Comparison of ENCODE assay signal across 9 mouse cellular contexts in the genomic region with DNA sequence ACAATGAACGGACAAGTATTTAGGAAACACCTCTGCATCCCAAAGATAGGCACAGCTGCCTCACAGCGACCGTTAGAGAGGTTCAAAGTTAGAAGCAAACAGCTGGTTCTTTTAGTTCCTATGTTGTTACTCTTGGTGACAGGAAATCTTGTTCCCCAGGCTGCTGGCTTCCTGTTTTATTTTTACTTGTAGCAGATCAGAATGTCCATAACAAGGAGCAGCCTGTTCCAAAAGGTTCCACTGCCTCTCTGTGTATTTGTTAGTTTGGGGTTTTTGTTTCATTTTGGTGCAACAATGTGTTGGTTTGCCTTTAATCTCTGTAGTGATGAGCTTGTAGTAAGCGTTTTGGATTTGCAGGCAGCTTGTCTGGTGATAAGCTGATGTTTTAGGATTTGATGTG. TPM values are rescaled to one million over a fixed set of nuclear protein-coding genes. Genes with fewer than 3 reads are reported as not detected.
DNase-seq lines count a peak whose midpoint lies in the region; ATAC-seq and TF ChIP-seq lines count a peak whose summit lies in the region.
"Had no signal": no experiment of that assay in that cellular context is flagged by ENCODE, and none has a peak within 500 bp of the region (broad histone marks: within the 10 kb centered on the region; RNA-seq: fewer than 3 reads in every experiment).

No protein-coding gene starts in this region.

- H3K36me3 ChIP-seq in liver, adult 2 months (ENCODE audit: control insufficient read depth, insufficient read depth, low read length) = peaks cover 7% of the 10 kb centered on the region
- peaks cover 28% of the 10 kb centered on the region for H3K36me3 ChIP-seq in limb, embryonic 13.5 days
- peaks cover 3% of the 10 kb centered on the region for H3K36me3 ChIP-seq in stomach, embryonic 16.5 days (ENCODE audit: control insufficient read depth, insufficient read depth, low read length)
- H3K36me3 ChIP-seq: forebrain, embryonic 15.5 days had no signal

- no peak overlapping the region for H3K4me2 ChIP-seq in limb, embryonic 13.5 days (replicated peaks)
- H3K4me2 ChIP-seq in stomach, embryonic 16.5 days (ENCODE audit: low read depth, low read length) = peak overlapping the region; percentile 31
- H3K4me2 ChIP-seq: forebrain, embryonic 15.5 days had no signal

- intact Hi-C loops in gastrocnemius, postnatal 36 days (cut with DNase I) = no loop called here

- H3K9ac ChIP-seq in liver, adult 2 months (ENCODE audit: low read depth, low read length) = peak overlapping the region; percentile 17; the same call in 1 of the 2 replicates
- no peak overlapping the region for H3K9ac ChIP-seq in limb, embryonic 13.5 days
- H3K9ac ChIP-seq in stomach, embryonic 16.5 days (ENCODE audit: low read length) = 0 out of 2 replicates have a peak overlapping the region, but pooled peaks have one; percentile 26
- H3K9ac ChIP-seq: forebrain, embryonic 15.5 days had no signal

- H3K27ac ChIP-seq in liver, adult 2 months (replicated peaks; ENCODE audit: insufficient read depth, low read depth, low read length) = peak overlapping the region; percentile 69
- peak overlapping the region; percentile 87 for H3K27ac ChIP-seq in brown adipose tissue, adult 24 weeks (replicated peaks; ENCODE audit: low read depth, low read length)
- peak overlapping the region; percentile 15; the same call in 1 of the 2 replicates for H3K27ac ChIP-seq in limb, embryonic 13.5 days
- H3K27ac ChIP-seq in stomach, embryonic 16.5 days (ENCODE audit: low read length) = peak overlapping the region; percentile 82
- H3K27ac ChIP-seq: forebrain, embryonic 15.5 days had no signal

- H3K4me1 ChIP-seq in liver, adult 2 months (ENCODE audit: control insufficient read depth, insufficient read depth, low read length) = peaks cover 16% of the 10 kb centered on the region
- H3K4me1 ChIP-seq in brown adipose tissue, adult 24 weeks (ENCODE audit: control insufficient read depth, insufficient read depth, insufficient read length, low read length) = peaks cover 47% of the 10 kb centered on the region
- peaks cover 48% of the 10 kb centered on the region for H3K4me1 ChIP-seq in limb, embryonic 13.5 days
- peaks cover 56% of the 10 kb centered on the region for H3K4me1 ChIP-seq in stomach, embryonic 16.5 days (ENCODE audit: control insufficient read depth, insufficient read depth, low read length)

- H3K27me3 ChIP-seq in liver, adult 2 months (ENCODE audit: control insufficient read depth, insufficient read depth, low read length) = no peaks in the 10 kb centered on the region
- H3K27me3 ChIP-seq in limb, embryonic 13.5 days = no peaks in the 10 kb centered on the region
- no peaks in the 10 kb centered on the region for H3K27me3 ChIP-seq in stomach, embryonic 16.5 days (ENCODE audit: control insufficient read depth, insufficient read depth, low read length)
- H3K27me3 ChIP-seq: forebrain, embryonic 15.5 days had no signal

- no peak for TF ChIP-seq CTCF in liver, adult 2 months (IDR thresholded peaks at IDR 0.05; ENCODE audit: low read depth, low read length)

- H3K4me3 ChIP-seq in liver, adult 2 months (ENCODE audit: insufficient read depth, low read depth, low read length) = no peak overlapping the region
- H3K4me3 ChIP-seq in brown adipose tissue, adult 24 weeks (ENCODE audit: insufficient read depth, low read depth, low read length) = peak overlapping the region; percentile 21; the same call in 1 of the 2 replicates
- no peak overlapping the region for H3K4me3 ChIP-seq in limb, embryonic 13.5 days
- peak overlapping the region; percentile 6; the same call in 1 of the 2 replicates for H3K4me3 ChIP-seq in stomach, embryonic 16.5 days (replicated peaks; ENCODE audit: low read length)
- H3K4me3 ChIP-seq: forebrain, embryonic 15.5 days had no signal

- DNase-seq in liver, adult 2 months (ENCODE audit: extremely low read depth, low read depth, low spot score) = peak; percentile 46
- no peak for DNase-seq in liver
- DNase-seq in layer of hippocampus, adult 8-10 months (ENCODE audit: low spot score in 2 of 2) = no peak
- DNase-seq in gastrocnemius, postnatal 36 days = no peak
- no peak for DNase-seq in adrenal gland, adult 8-10 months

- no peak for TF ChIP-seq POLR2A in liver, adult 2 months (IDR thresholded peaks at IDR 0.05; ENCODE audit: extremely low read depth, insufficient read depth, low read length)

- no peaks in the 10 kb centered on the region for H3K9me3 ChIP-seq in limb, embryonic 13.5 days
- no peaks in the 10 kb centered on the region for H3K9me3 ChIP-seq in stomach, embryonic 16.5 days (replicated peaks; ENCODE audit: control insufficient read depth, low read length)
- H3K9me3 ChIP-seq: forebrain, embryonic 15.5 days had no signal

- ATAC-seq in limb, embryonic 13.5 days (ENCODE audit: low FRiP score, low read depth) = no peak
- no peak for ATAC-seq in stomach, embryonic 16.5 days (ENCODE audit: insufficient read depth, low FRiP score)
- ATAC-seq: forebrain, embryonic 15.5 days had no signal

- H3K79me2 ChIP-seq in liver, adult 2 months (ENCODE audit: control insufficient read depth, insufficient read depth, low read length) = peaks cover 40% of the 10 kb centered on the region

- WGBS in liver, adult 2 months = 75% methylated on average over 4 of the region's 4 CpGs
- WGBS in limb, embryonic 13.5 days = 59% methylated on average over 4 of the region's 4 CpGs
- WGBS in stomach, embryonic 16.5 days = 34% methylated on average over 4 of the region's 4 CpGs

RNA-seq across cellular contexts. Expression of a gene that starts 37.6 kb away (rescaled TPM):
- not detected in 2 replicates for total RNA-seq in liver, adult 2 months (2014; rRNA removed)
- polyA plus RNA-seq in liver, adult 2 months (2012; rRNA removed) = not detected in 2 replicates
- polyA plus RNA-seq in brown adipose tissue, adult 24 weeks (2012; ENCODE audit: insufficient read depth, insufficient read length, missing spikeins) = 3.3 and 4.1 TPM in 2 replicates
- polyA plus RNA-seq in limb, embryonic 13.5 days (2015; fragmentation: Nextera tagmentation; extraction: Ambion mirVana) = 2.8 and 5.9 TPM in 2 replicates
- 9.2 and 9.5 TPM in 2 replicates for polyA plus RNA-seq in stomach, embryonic 16.5 days (2015; fragmentation: Nextera tagmentation; extraction: Ambion mirVana)
- total RNA-seq in layer of hippocampus, adult 8-10 months (2022) = 1 to 10 TPM; 3.3 to 4.3 (median 3.9) TPM
- under 1 TPM in 1 of 2 experiments, not detected in 1; 0.27 TPM for total RNA-seq in gastrocnemius, postnatal 36 days (2021)
- total RNA-seq in adrenal gland, adult 8-10 months (2022) = 1 to 10 TPM in 2 of 4 experiments, under 1 TPM in 2; 0.86 to 1.8 (median 1.4) TPM

RNA-seq across cellular contexts. Expression of a gene that starts 38.0 kb away (rescaled TPM):
- not detected in 2 replicates for total RNA-seq in liver, adult 2 months (2014; rRNA removed)
- polyA plus RNA-seq in liver, adult 2 months (2012; rRNA removed) = 0.07 TPM in 1 of 2 replicates, not detected in the other
- not detected in 2 replicates for polyA plus RNA-seq in brown adipose tissue, adult 24 weeks (2012; ENCODE audit: insufficient read depth, insufficient read length, missing spikeins)
- polyA plus RNA-seq in limb, embryonic 13.5 days (2015; fragmentation: Nextera tagmentation; extraction: Ambion mirVana) = 0.32 and 0.38 TPM in 2 replicates
- polyA plus RNA-seq in stomach, embryonic 16.5 days (2015; fragmentation: Nextera tagmentation; extraction: Ambion mirVana) = 0.12 TPM in 1 of 2 replicates, not detected in the other
- 1 to 10 TPM; 4.3 to 8.0 (median 6.5) TPM for total RNA-seq in layer of hippocampus, adult 8-10 months (2022)
- not detected for total RNA-seq in gastrocnemius, postnatal 36 days (2021)
- under 1 TPM in 1 of 4 experiments, not detected in 3; 0.66 TPM for total RNA-seq in adrenal gland, adult 8-10 months (2022)

RNA-seq across cellular contexts. Expression of a gene that starts 44.1 kb away (rescaled TPM):
- total RNA-seq in liver, adult 2 months (2014; rRNA removed) = 6.0 and 10.7 TPM in 2 replicates
- polyA plus RNA-seq in liver, adult 2 months (2012; rRNA removed) = 12.3 and 17.0 TPM in 2 replicates
- 39.6 and 39.8 TPM in 2 replicates for polyA plus RNA-seq in brown adipose tissue, adult 24 weeks (2012; ENCODE audit: insufficient read depth, insufficient read length, missing spikeins)
- 114 and 132 TPM in 2 replicates for polyA plus RNA-seq in limb, embryonic 13.5 days (2015; fragmentation: Nextera tagmentation; extraction: Ambion mirVana)
- polyA plus RNA-seq in stomach, embryonic 16.5 days (2015; fragmentation: Nextera tagmentation; extraction: Ambion mirVana) = 84.3 and 98.6 TPM in 2 replicates
- total RNA-seq in layer of hippocampus, adult 8-10 months (2022) = 10 to 100 TPM; 35.7 to 48.2 (median 46.7) TPM
- total RNA-seq in gastrocnemius, postnatal 36 days (2021) = 10 to 100 TPM; 31.1 to 31.8 TPM
- 100 to 1,000 TPM; 105 to 158 (median 133) TPM for total RNA-seq in adrenal gland, adult 8-10 months (2022)

Comparison
In these comparisons a context has a peak if more than half of its experiments do, and no peak if none do; other contexts are left out.
1. H3K27ac ChIP-seq: peak in every context shown above with its lines; median percentile 87 in brown adipose tissue, adult 24 weeks; 82 in stomach, embryonic 16.5 days; 69 in liver, adult 2 months; 15 in limb, embryonic 13.5 days.
2. H3K4me3 ChIP-seq: peak in brown adipose tissue, adult 24 weeks (single experiment) and stomach, embryonic 16.5 days (single experiment); none in liver, adult 2 months (single experiment) and limb, embryonic 13.5 days (single experiment).